Mouse (Mus musculus) heart, adult 9 months (tissue): Measurements from ENCODE around the gene Ulk1.
"Not testable (repeated sequence)": the region's sequence is repeated elsewhere in the genome, so short reads cannot be mapped to it uniquely, and the experiment has no call there.

ENCODE experiments used
- DNase-seq, 2 experiments: peaks; one replicate each; pipeline ENCODE4 v3.0.0; 2022; ENCODE audit warnings: low spot score in 2 of 2

The Ulk1 gene

GRCm38 (mm10) chr5:110804012-110804743 lies 5.7 kb downstream of the Ulk1 start:
- no peak for DNase-seq

GRCm38 (mm10) chr5:110802809-110803208 lies 7.1 kb downstream of the Ulk1 start:
- no peak for DNase-seq

GRCm38 (mm10) chr5:110802186-110802585 lies 7.7 kb downstream of the Ulk1 start:
- peak in 1 of 2 experiments; percentile 34 for DNase-seq

GRCm38 (mm10) chr5:110801036-110801624 lies 8.8 kb downstream of the Ulk1 start:
- no peak for DNase-seq

GRCm38 (mm10) chr5:110797696-110798095 lies 12.2 kb downstream of the Ulk1 start:
- DNase-seq, result peak in 1 of 2 experiments; percentile 51

GRCm38 (mm10) chr5:110794363-110794762 lies 15.5 kb downstream of the Ulk1 start:
- DNase-seq, result no peak

- no peak for DNase-seq
Measured at GRCm38 (mm10) chr5:110788684-110789083, 21.2 kb downstream of the Ulk1 start.

GRCm38 (mm10) chr5:110786081-110786835 lies 23.6 kb downstream of the Ulk1 start:
- DNase-seq, result no peak

GRCm38 (mm10) chr5:110783150-110783549 lies 26.7 kb downstream of the Ulk1 start:
- no peak for DNase-seq

- DNase-seq, result no peak
Measured at GRCm38 (mm10) chr5:110781529-110782238, 28.2 kb downstream of the Ulk1 start.

- DNase-seq, result no peak
Measured at GRCm38 (mm10) chr5:110780761-110781528, 29.0 kb downstream of the Ulk1 start.

GRCm38 (mm10) chr5:110779998-110780760 lies 29.7 kb downstream of the Ulk1 start, which contains the start of gene Pus1:
Gene Pus1 (minus strand): TSS chr5:110780659.
- peak; percentile 95 for DNase-seq

- DNase-seq, result no peak
Measured at GRCm38 (mm10) chr5:110779276-110779997, 30.5 kb downstream of the Ulk1 start.

GRCm38 (mm10) chr5:110778263-110778662 lies 31.6 kb downstream of the Ulk1 start:
- DNase-seq, result no peak

GRCm38 (mm10) chr5:110776141-110776540 lies 33.8 kb downstream of the Ulk1 start:
- DNase-seq, result no peak

- no peak for DNase-seq
Measured at GRCm38 (mm10) chr5:110774511-110774910, 35.4 kb downstream of the Ulk1 start.

GRCm38 (mm10) chr5:110772945-110773344 lies 37.0 kb downstream of the Ulk1 start:
- DNase-seq, result not testable (repeated sequence)

GRCm38 (mm10) chr5:110770448-110771158 lies 39.3 kb downstream of the Ulk1 start, which contains the start of gene Ep400:
Gene Ep400 (minus strand): TSS chr5:110770717.
- DNase-seq, result peak; percentile 99

- peak; percentile 28 to 34 for DNase-seq
Measured at GRCm38 (mm10) chr5:110770031-110770445, 39.9 kb downstream of the Ulk1 start.
